Mouse (Mus musculus): Measurements from ENCODE around the gene Sema3g. TPM values are rescaled to one million over a fixed set of nuclear protein-coding genes. Genes with fewer than 3 reads are reported as not detected.
A peak's percentile ranks its signal among the peaks of the same experiment; 100 is the strongest.

The Sema3g gene
- polyA plus RNA-seq, 1 experiment from 2014 or later, result 0.83 TPM

DNA sequence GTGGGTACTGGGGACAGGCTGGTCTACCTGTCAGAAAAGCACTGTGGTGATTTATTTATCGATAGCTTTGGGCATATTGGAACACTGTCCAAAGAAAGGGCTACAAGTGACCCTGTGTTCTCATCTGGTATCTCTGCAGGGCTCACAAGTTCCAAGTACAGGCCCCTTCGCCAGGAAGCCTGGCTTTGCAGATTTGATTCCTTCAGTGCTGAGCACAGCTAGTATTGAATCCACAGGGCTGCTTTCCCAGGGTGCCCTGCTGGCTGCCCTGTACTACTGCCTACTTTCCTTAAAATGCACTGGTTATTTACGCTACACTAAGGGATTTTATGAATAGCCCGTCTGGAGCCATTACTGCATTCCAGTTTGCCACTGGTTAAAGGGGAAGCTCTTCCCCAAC lies 36.1 kb upstream of the Sema3g start:
- 76% methylated on average over 4 of the region's 4 CpGs for WGBS
- H3K27ac ChIP-seq, result peak overlapping the region; percentile 15; the same call in 1 of the 2 replicates

DNA sequence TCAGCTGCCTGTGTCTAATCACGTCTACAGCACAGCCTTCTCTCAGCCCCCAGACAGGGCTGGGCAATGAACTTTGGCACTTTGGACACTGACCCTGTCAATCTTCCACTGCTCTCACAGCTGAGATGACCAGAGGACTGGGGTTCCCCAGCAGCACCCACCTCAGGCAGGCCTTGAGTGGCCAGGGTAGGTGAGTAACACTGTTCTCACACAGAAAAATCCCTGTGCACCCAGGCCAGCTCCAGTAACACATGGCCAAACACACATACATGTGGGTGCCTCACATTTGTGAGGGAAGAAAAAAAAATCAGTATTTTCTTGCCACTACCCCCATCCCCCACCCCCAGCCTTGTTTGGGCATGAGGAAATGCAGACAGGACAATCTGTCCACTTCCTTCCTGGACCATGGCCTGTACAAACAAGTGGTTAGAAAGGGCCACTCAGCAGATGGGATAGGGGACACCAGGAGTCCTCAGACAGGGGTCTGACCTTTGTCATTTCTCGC lies 34.8 kb upstream of the Sema3g start:
- no peaks in the 10 kb centered on the region for H3K9me3 ChIP-seq (replicated peaks)
- no peak overlapping the region for H3K4me3 ChIP-seq
- ATAC-seq (replicated peaks; ENCODE audit: insufficient number of reproducible peaks, insufficient read depth, low FRiP score, low read depth), result peak; percentile 25; the same call in 1 of the 2 replicates
- H3K36me3 ChIP-seq, result peaks cover 98% of the 10 kb centered on the region
- H3K27me3 ChIP-seq, result no peaks in the 10 kb centered on the region
- H3K4me1 ChIP-seq (replicated peaks), result peaks cover 41% of the 10 kb centered on the region
- H3K4me2 ChIP-seq, result no peak overlapping the region
- no peak overlapping the region for H3K9ac ChIP-seq
- WGBS, result 61% methylated on average over 2 of the region's 2 CpGs
- H3K27ac ChIP-seq, result peak overlapping the region; percentile 50

More for the DNA sequence above, 36.1 kb upstream of the Sema3g start:
- H3K27me3 ChIP-seq, result no peaks in the 10 kb centered on the region
- H3K4me3 ChIP-seq, result no peak overlapping the region
- H3K4me1 ChIP-seq (replicated peaks), result peaks cover 28% of the 10 kb centered on the region
- H3K9ac ChIP-seq, result no peak overlapping the region
- peaks cover 98% of the 10 kb centered on the region for H3K36me3 ChIP-seq
- H3K9me3 ChIP-seq (replicated peaks), result no peaks in the 10 kb centered on the region
- no peak overlapping the region for H3K4me2 ChIP-seq
- ATAC-seq (replicated peaks; ENCODE audit: insufficient number of reproducible peaks, insufficient read depth, low FRiP score, low read depth), result no peak

DNA sequence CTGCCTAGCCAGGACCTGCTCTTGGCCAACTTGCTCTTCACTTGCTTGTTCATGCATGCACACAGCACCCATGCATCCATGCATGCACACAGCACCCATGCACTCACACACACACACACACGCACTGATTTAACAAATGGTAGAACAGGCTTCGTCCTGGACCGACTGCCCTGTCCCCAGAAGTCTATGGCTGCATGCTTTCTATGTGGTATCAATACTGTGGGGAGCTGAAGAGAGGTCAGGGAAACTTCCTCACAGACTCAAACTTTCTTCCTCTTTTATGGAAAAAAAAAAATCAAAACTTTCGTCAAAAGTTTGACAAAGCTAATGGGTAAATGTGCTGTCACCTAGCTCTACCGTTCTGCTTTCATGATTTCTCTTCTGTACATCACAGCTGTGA lies 34.1 kb upstream of the Sema3g start:
- no peaks in the 10 kb centered on the region for H3K9me3 ChIP-seq (replicated peaks)
- no peak overlapping the region for H3K9ac ChIP-seq
- H3K4me2 ChIP-seq, result no peak overlapping the region
- H3K4me3 ChIP-seq, result no peak overlapping the region
- H3K4me1 ChIP-seq (replicated peaks), result peaks cover 45% of the 10 kb centered on the region
- H3K27ac ChIP-seq, result peak overlapping the region; percentile 50; the same call in 1 of the 2 replicates
- peaks cover 99% of the 10 kb centered on the region for H3K36me3 ChIP-seq
- no peaks in the 10 kb centered on the region for H3K27me3 ChIP-seq
- 84% methylated on average over 5 of the region's 5 CpGs for WGBS
- no peak for ATAC-seq (replicated peaks; ENCODE audit: insufficient number of reproducible peaks, insufficient read depth, low FRiP score, low read depth)

- Histone ChIP-seq H3K27ac (0 out of 2 replicates have a peak overlapping the region, but pooled peaks have one; percentile 17), H3K4me1 (replicated peaks) (peaks cover 51% of the 10 kb centered on the region), H3K36me3 (peaks cover 99% of the 10 kb centered on the region), H3K4me2 (no peak overlapping the region), H3K4me3 (no peak overlapping the region), H3K9ac (no peak overlapping the region), H3K9me3 (replicated peaks) (no peaks in the 10 kb centered on the region), H3K27me3 (no peaks in the 10 kb centered on the region)
- 86% methylated on average over 12 of the region's 12 CpGs for WGBS
- no peak for ATAC-seq (replicated peaks; ENCODE audit: insufficient number of reproducible peaks, insufficient read depth, low FRiP score, low read depth)
These were observed 33.5 kb upstream of the Sema3g start for GRCm38 (mm10) chr14:31184195-31184594.

GRCm38 (mm10) chr14:31186656-31187055 lies 31.0 kb upstream of the Sema3g start:
- ATAC-seq (replicated peaks; ENCODE audit: insufficient number of reproducible peaks, insufficient read depth, low FRiP score, low read depth), result no peak
- Histone ChIP-seq H3K9me3 (replicated peaks) (no peaks in the 10 kb centered on the region), H3K27ac (peak overlapping the region; percentile 61), H3K4me3 (no peak overlapping the region), H3K4me2 (no peak overlapping the region), H3K27me3 (no peaks in the 10 kb centered on the region), H3K4me1 (replicated peaks) (peaks cover 65% of the 10 kb centered on the region), H3K9ac (no peak overlapping the region), H3K36me3 (peaks cover 99% of the 10 kb centered on the region)
- WGBS, result 45% methylated on average over 4 of the region's 4 CpGs

DNA sequence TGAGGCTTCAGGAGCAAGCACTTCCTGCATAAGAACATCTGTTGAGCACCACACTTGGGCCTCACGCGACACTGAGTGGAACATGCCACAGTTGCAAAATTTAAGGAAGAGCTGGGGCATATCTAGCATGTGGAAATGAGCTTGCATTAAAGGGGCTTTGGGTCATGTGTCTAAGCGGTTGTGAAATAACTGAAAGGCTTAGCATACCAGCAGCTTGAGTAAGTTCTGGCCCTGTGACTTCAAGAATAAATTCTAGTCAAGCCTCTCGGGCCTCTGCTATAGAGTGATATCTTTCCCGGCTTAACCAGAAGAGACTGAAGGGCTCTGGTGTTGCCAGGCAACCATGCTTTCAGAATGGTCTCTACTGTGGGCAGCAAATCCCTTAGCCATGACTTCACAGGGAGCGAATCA lies 28.9 kb upstream of the Sema3g start:
- H3K4me3 ChIP-seq, result no peak overlapping the region
- no peaks in the 10 kb centered on the region for H3K27me3 ChIP-seq
- peaks cover 91% of the 10 kb centered on the region for H3K36me3 ChIP-seq
- H3K4me1 ChIP-seq (replicated peaks), result peaks cover 74% of the 10 kb centered on the region
- H3K27ac ChIP-seq, result peak overlapping the region; percentile 78
- H3K9me3 ChIP-seq (replicated peaks), result no peaks in the 10 kb centered on the region
- peak; percentile 56 for ATAC-seq (replicated peaks; ENCODE audit: insufficient number of reproducible peaks, insufficient read depth, low FRiP score, low read depth)
- H3K4me2 ChIP-seq, result no peak overlapping the region
- 38% methylated on average over 6 of the region's 6 CpGs for WGBS
- no peak overlapping the region for H3K9ac ChIP-seq

DNA sequence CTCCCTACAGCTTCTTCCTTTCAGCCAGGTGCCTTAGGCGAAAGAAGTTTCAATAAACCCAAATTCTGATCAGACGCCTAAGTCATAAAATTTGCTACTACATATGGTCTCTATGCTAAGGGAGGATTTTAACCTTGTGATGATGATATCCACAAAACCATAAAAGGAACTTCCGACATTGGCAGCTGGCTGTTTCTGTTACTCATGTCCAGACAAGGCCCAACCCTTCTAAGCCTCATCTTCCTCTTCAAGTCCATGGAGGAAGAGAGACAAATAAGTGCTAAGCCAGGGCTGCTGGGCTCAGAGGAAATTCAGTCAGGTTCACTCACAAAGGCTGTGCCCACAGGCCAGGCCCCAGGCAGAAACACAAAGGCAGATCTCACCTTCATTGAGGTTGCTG lies 28.3 kb upstream of the Sema3g start:
- H3K4me1 ChIP-seq (replicated peaks), result peaks cover 79% of the 10 kb centered on the region
- peak overlapping the region; percentile 78 for H3K27ac ChIP-seq
- H3K4me2 ChIP-seq, result no peak overlapping the region
- H3K27me3 ChIP-seq, result no peaks in the 10 kb centered on the region
- 84% methylated on average over 3 of the region's 3 CpGs for WGBS
- peaks cover 85% of the 10 kb centered on the region for H3K36me3 ChIP-seq
- no peak for ATAC-seq (replicated peaks; ENCODE audit: insufficient number of reproducible peaks, insufficient read depth, low FRiP score, low read depth)
- no peak overlapping the region for H3K4me3 ChIP-seq
- H3K9me3 ChIP-seq (replicated peaks), result no peaks in the 10 kb centered on the region
- no peak overlapping the region; the same call in 1 of the 2 replicates for H3K9ac ChIP-seq

DNA sequence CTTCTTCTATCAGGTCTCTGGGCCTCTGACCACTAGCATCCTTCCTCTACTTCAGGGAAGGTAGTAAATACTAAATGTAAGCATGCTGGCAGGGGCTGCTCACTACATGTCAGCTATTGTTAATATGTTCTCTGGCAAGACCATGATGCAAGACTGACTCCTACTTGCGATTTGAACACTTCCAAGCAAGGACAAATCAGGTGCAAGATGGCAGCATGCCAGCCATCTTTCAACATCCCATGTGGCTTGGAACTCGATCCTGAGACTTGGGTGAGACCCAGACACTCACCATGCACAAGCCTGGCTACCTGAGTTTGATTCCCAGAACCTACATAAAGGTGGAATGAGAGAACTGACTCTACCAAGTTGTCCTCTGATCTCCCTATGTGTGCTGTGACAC lies 25.7 kb upstream of the Sema3g start:
- H3K9ac ChIP-seq, result no peak overlapping the region
- WGBS, result 17% methylated on average over 2 of the region's 2 CpGs

GRCm38 (mm10) chr14:31193791-31194190 lies 23.9 kb upstream of the Sema3g start:
- Histone ChIP-seq H3K36me3 (peaks cover 42% of the 10 kb centered on the region), H3K9ac (no peak overlapping the region), H3K4me2 (no peak overlapping the region), H3K27me3 (no peaks in the 10 kb centered on the region), H3K9me3 (replicated peaks) (no peaks in the 10 kb centered on the region), H3K4me1 (replicated peaks) (peaks cover 94% of the 10 kb centered on the region), H3K27ac (peak overlapping the region; percentile 90), H3K4me3 (no peak overlapping the region)
- 51% methylated on average over 7 of the region's 7 CpGs for WGBS
- ATAC-seq (replicated peaks; ENCODE audit: insufficient number of reproducible peaks, insufficient read depth, low FRiP score, low read depth), result no peak

More for the DNA sequence above, 25.7 kb upstream of the Sema3g start:
- ATAC-seq (replicated peaks; ENCODE audit: insufficient number of reproducible peaks, insufficient read depth, low FRiP score, low read depth), result no peak
- no peak overlapping the region for H3K4me2 ChIP-seq
- H3K4me3 ChIP-seq, result no peak overlapping the region
- peaks cover 91% of the 10 kb centered on the region for H3K4me1 ChIP-seq (replicated peaks)
- peak overlapping the region; percentile 78 for H3K27ac ChIP-seq
- no peaks in the 10 kb centered on the region for H3K27me3 ChIP-seq
- H3K36me3 ChIP-seq, result peaks cover 59% of the 10 kb centered on the region
- no peaks in the 10 kb centered on the region for H3K9me3 ChIP-seq (replicated peaks)

DNA sequence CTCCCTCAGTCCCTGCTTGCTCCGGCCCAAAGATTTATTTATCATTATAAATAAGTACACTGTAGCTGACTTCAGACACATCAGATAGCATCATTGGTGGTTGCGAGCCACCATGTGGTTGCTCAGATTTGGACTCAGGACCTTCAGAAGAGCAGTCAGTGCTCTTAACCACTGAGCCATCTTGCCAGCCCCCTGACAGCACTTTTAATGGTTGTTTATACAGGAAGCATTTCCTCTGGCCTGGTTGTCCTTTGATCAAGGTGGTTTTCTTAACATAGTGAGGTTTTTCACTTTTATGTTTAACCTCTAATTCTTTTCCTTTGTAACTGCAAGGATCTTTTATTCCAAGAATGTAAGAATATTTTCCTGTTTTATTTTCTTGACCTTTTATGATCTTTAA lies 23.2 kb upstream of the Sema3g start:
- ATAC-seq (replicated peaks; ENCODE audit: insufficient number of reproducible peaks, insufficient read depth, low FRiP score, low read depth), result no peak
- H3K9me3 ChIP-seq (replicated peaks), result no peaks in the 10 kb centered on the region
- no peaks in the 10 kb centered on the region for H3K27me3 ChIP-seq
- no peak overlapping the region for H3K4me3 ChIP-seq
- H3K4me2 ChIP-seq, result no peak overlapping the region
- no peak overlapping the region for H3K9ac ChIP-seq
- peaks cover 42% of the 10 kb centered on the region for H3K36me3 ChIP-seq
- 83% methylated on average over 2 of the region's 2 CpGs for WGBS
- H3K27ac ChIP-seq, result peak overlapping the region; percentile 90
- peaks cover 92% of the 10 kb centered on the region for H3K4me1 ChIP-seq (replicated peaks)

GRCm38 (mm10) chr14:31194891-31195513 lies 22.7 kb upstream of the Sema3g start:
- Histone ChIP-seq H3K36me3 (peaks cover 42% of the 10 kb centered on the region), H3K27ac (peak overlapping the region; percentile 90), H3K4me3 (no peak overlapping the region), H3K9ac (peak overlapping the region; percentile 2; the same call in 1 of the 2 replicates), H3K27me3 (no peaks in the 10 kb centered on the region), H3K4me1 (replicated peaks) (peaks cover 90% of the 10 kb centered on the region), H3K4me2 (peak overlapping the region; percentile 40), H3K9me3 (replicated peaks) (no peaks in the 10 kb centered on the region)
- 21% methylated on average over 14 of the region's 14 CpGs for WGBS
- ATAC-seq (replicated peaks; ENCODE audit: insufficient number of reproducible peaks, insufficient read depth, low FRiP score, low read depth), result peak; percentile 64

GRCm38 (mm10) chr14:31195521-31195920 lies 22.1 kb upstream of the Sema3g start:
- no peaks in the 10 kb centered on the region for H3K9me3 ChIP-seq (replicated peaks)
- no peaks in the 10 kb centered on the region for H3K27me3 ChIP-seq
- peaks cover 42% of the 10 kb centered on the region for H3K36me3 ChIP-seq
- peak overlapping the region; percentile 2; the same call in 1 of the 2 replicates for H3K9ac ChIP-seq
- peak overlapping the region; percentile 40 for H3K4me2 ChIP-seq
- H3K4me3 ChIP-seq, result no peak overlapping the region
- ATAC-seq (replicated peaks; ENCODE audit: insufficient number of reproducible peaks, insufficient read depth, low FRiP score, low read depth), result no peak; the same call in 1 of the 2 replicates
- peaks cover 91% of the 10 kb centered on the region for H3K4me1 ChIP-seq (replicated peaks)
- peak overlapping the region; percentile 90 for H3K27ac ChIP-seq
- 75% methylated on average over 4 of the region's 4 CpGs for WGBS
